Mouse (Mus musculus): ENCODE measurements around the gene Ncstn. TPM values are rescaled to one million over a fixed set of nuclear protein-coding genes. Genes with fewer than 3 reads are reported as not detected.

Gene Ncstn
- polyA plus RNA-seq, 1 experiment = 118 TPM

DNA sequence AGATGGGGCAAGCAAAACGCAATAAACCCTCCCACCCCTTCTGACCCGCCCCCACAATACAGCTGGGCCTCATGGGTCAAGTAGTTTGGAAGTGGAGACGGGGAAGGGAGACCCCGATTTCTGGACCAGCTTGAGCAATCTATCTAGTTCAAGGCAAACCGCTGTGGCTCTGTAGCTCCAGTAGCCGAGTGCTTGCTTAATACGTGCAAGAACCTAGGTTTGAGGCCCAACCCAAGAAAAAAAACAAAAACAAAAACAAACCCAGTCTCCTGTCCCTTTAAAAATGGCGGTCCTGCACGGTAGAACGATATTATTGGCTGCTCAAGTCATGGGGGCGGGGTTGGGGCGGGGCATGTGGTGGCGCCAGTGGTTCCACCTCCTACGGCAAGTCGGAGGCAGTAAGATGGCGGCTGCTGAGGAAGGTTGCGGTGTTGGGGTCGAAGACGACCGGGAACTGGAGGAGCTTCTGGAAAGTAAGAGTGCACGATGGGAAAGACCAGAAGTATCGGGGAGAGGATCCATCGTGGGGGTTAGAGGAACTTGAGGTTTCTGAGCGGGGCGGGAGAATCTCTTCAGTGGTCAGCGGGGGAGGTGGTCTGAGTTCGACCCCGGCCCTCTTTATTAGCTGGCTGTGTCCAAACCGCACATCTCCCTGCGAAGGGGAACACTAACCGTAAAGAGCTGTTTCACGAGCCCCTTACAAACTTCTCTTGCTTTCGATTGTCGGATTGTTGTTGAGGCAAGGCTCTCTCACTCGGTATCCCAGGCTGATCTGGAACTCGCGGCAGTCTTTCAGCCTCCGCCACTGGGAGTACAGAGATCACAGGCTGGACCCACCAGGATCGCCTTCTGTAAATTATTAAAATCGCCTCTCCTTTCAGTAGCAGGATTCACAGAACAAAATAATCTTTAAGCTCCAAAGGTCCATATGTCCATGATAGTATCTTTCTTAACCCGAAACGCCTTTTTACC lies 44.1 kb upstream of the Ncstn start, which contains the start of gene Pex19:
Gene Pex19 (plus strand): TSS at position 380 of the 972 bp plus-strand sequence.
- Histone ChIP-seq H3K4me1 (ENCODE audit: control insufficient read depth, insufficient read depth, insufficient read length, low read length) (no peaks in the 10 kb centered on the region; the same call in 1 of the 2 replicates), H3K36me3 (ENCODE audit: control insufficient read depth, insufficient read depth, low read length) (peaks cover 43% of the 10 kb centered on the region), H3K27me3 (ENCODE audit: control insufficient read depth, insufficient read depth, low read length) (no peaks in the 10 kb centered on the region), H3K4me3 (ENCODE audit: low read depth, low read length) (peak within 1 kb of the TSS; percentile 86), H3K27ac (ENCODE audit: insufficient read depth, low read depth, low read length) (peak within 1 kb of the TSS; percentile 91)
- under 1% methylated on average over 42 of the region's 42 CpGs for WGBS
- peak; percentile 7; the same call in 1 of the 2 replicates for TF ChIP-seq CTCF (IDR thresholded peaks at IDR 0.05; ENCODE audit: extremely low read depth, insufficient read length, insufficient replicate concordance, low read depth, low read length)
- TF ChIP-seq POLR2A (IDR thresholded peaks at IDR 0.05; ENCODE audit: low read depth, low read length) = peak; percentile 29; the same call in 1 of the 2 replicates

DNA sequence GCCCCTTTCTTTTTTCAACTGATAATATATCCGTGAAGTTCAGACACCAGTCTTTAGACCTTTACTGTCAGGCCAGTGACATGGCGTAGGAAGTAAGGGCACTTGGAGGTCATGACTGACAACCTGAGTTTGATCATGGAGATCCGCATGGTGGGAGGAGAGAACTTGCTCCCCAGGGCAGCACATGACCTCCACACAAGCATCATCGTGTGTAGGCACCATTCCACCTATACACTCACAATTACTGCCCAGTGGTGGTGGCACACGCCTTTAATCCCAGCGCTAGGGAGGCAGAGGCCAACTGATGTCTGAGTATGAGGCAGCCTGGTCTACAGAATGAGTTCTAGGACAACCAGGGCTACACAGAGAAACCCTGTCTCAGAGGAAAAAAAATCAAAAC lies 42.0 kb upstream of the Ncstn start:
- Histone ChIP-seq H3K4me1 (ENCODE audit: control insufficient read depth, insufficient read depth, insufficient read length, low read length) (no peaks in the 10 kb centered on the region; the same call in 1 of the 2 replicates), H3K4me3 (ENCODE audit: low read depth, low read length) (no peak overlapping the region), H3K36me3 (ENCODE audit: control insufficient read depth, insufficient read depth, low read length) (peaks cover 44% of the 10 kb centered on the region), H3K27ac (ENCODE audit: insufficient read depth, low read depth, low read length) (no peak overlapping the region), H3K27me3 (ENCODE audit: control insufficient read depth, insufficient read depth, low read length) (no peaks in the 10 kb centered on the region)
- WGBS = 77% methylated on average over 6 of the region's 6 CpGs
- TF ChIP-seq POLR2A (IDR thresholded peaks at IDR 0.05; ENCODE audit: low read depth, low read length) (no peak), CTCF (IDR thresholded peaks at IDR 0.05; ENCODE audit: extremely low read depth, insufficient read length, insufficient replicate concordance, low read depth, low read length) (no peak)

DNA sequence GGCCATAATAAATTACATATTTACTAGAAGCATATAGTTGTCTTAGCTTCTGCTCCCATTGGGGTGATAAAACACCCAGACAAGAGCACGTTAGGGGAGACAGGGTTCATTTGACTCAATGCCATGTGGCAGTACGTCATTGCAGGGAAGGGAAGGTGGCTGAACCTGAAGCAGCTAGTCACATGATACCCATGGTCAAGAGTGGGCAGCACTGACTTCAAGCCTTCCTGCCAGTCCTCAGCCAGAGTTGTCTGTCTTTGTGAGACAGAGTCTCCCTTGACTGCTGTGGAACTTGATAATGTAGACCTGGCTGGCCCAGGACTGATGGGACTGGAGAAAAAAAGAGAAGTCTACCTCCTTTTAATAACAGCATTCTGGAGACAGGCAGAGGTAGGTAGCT lies 40.1 kb upstream of the Ncstn start:
- Histone ChIP-seq H3K36me3 (ENCODE audit: control insufficient read depth, insufficient read depth, low read length) (peaks cover 47% of the 10 kb centered on the region), H3K4me1 (ENCODE audit: control insufficient read depth, insufficient read depth, insufficient read length, low read length) (no peaks in the 10 kb centered on the region; the same call in 1 of the 2 replicates), H3K27ac (ENCODE audit: insufficient read depth, low read depth, low read length) (no peak overlapping the region), H3K27me3 (ENCODE audit: control insufficient read depth, insufficient read depth, low read length) (no peaks in the 10 kb centered on the region), H3K4me3 (ENCODE audit: low read depth, low read length) (no peak overlapping the region)
- 64% methylated on average over 2 of the region's 2 CpGs for WGBS
- TF ChIP-seq POLR2A (IDR thresholded peaks at IDR 0.05; ENCODE audit: low read depth, low read length) (no peak), CTCF (IDR thresholded peaks at IDR 0.05; ENCODE audit: extremely low read depth, insufficient read length, insufficient replicate concordance, low read depth, low read length) (no peak)

DNA sequence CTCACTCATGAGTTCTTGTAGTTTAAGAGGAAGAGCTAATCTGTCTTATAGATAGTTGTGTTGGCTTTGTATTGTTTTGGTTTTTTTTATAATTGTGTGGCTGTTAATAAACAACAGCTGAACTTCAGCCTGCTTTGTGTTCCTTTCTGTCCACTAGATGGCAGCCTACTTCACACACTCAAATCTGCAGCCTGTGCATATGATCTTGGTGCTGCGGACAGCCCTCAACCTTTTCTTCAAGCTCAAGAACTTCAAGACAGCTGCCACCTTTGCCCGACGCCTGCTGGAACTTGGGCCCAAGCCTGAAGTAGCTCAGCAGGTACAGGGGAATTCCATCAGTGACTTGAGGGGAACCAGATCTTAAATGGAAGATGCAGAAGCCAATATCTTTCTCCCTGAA lies 37.1 kb upstream of the Ncstn start:
- TF ChIP-seq CTCF (IDR thresholded peaks at IDR 0.05; ENCODE audit: extremely low read depth, insufficient read length, insufficient replicate concordance, low read depth, low read length) (peak; percentile 62; the same call in 1 of the 2 replicates), POLR2A (IDR thresholded peaks at IDR 0.05; ENCODE audit: low read depth, low read length) (no peak)
- no peaks in the 10 kb centered on the region for H3K4me1 ChIP-seq (ENCODE audit: control insufficient read depth, insufficient read depth, insufficient read length, low read length)
- 26% methylated on average over 3 of the region's 3 CpGs for WGBS
- no peaks in the 10 kb centered on the region for H3K27me3 ChIP-seq (ENCODE audit: control insufficient read depth, insufficient read depth, low read length)
- H3K27ac ChIP-seq (ENCODE audit: insufficient read depth, low read depth, low read length) = no peak overlapping the region
- no peak overlapping the region for H3K4me3 ChIP-seq (ENCODE audit: low read depth, low read length)
- peaks cover 75% of the 10 kb centered on the region for H3K36me3 ChIP-seq (ENCODE audit: control insufficient read depth, insufficient read depth, low read length)

DNA sequence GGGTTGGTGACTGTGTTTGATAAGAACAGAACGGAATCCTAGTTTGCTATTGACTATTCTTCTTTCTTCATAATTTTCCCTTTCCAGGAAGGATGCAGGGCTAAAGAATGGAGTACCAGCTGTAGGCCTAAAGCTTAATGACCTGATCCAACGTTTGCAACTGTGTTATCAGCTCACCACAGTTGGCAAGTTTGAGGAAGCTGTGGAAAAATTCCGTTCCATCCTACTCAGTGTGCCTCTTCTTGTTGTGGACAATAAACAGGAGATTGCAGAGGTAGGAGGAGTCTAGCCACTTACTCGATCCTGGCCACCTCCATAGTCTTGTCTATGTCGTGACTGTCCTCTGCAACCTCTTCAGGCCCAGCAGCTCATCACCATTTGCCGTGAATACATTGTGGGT lies 36.5 kb upstream of the Ncstn start:
- no peak overlapping the region for H3K27ac ChIP-seq (ENCODE audit: insufficient read depth, low read depth, low read length)
- no peak for TF ChIP-seq POLR2A (IDR thresholded peaks at IDR 0.05; ENCODE audit: low read depth, low read length)
- no peak for TF ChIP-seq CTCF (IDR thresholded peaks at IDR 0.05; ENCODE audit: extremely low read depth, insufficient read length, insufficient replicate concordance, low read depth, low read length)
- 66% methylated on average over 6 of the region's 6 CpGs for WGBS
- no peaks in the 10 kb centered on the region for H3K4me1 ChIP-seq (ENCODE audit: control insufficient read depth, insufficient read depth, insufficient read length, low read length)
- H3K27me3 ChIP-seq (ENCODE audit: control insufficient read depth, insufficient read depth, low read length) = no peaks in the 10 kb centered on the region
- no peak overlapping the region for H3K4me3 ChIP-seq (ENCODE audit: low read depth, low read length)
- peaks cover 82% of the 10 kb centered on the region for H3K36me3 ChIP-seq (ENCODE audit: control insufficient read depth, insufficient read depth, low read length)

DNA sequence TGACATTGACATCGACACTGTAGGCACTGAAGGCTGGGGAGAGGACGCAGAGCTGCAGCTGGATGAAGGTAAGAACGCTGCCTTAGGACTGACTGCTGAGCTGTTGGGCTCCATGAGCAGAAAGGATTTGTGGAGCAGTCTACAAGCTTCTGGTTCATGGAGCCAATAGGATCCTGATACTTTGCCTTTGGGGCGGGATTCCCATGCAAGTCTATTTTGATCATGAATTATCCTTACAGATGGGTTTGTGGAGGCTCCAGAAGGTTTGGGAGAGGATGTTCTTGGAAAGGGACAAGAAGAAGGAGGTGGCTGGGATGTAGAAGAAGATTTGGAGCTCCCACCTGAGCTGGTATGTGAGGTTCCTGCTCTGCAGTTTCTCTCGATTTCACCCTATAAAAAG lies 34.4 kb upstream of the Ncstn start:
- no peak overlapping the region for H3K27ac ChIP-seq (ENCODE audit: insufficient read depth, low read depth, low read length)
- no peak overlapping the region for H3K4me3 ChIP-seq (ENCODE audit: low read depth, low read length)
- H3K4me1 ChIP-seq (ENCODE audit: control insufficient read depth, insufficient read depth, insufficient read length, low read length) = no peaks in the 10 kb centered on the region
- no peak for TF ChIP-seq CTCF (IDR thresholded peaks at IDR 0.05; ENCODE audit: extremely low read depth, insufficient read length, insufficient replicate concordance, low read depth, low read length)
- TF ChIP-seq POLR2A (IDR thresholded peaks at IDR 0.05; ENCODE audit: low read depth, low read length) = no peak
- 91% methylated on average over 5 of the region's 5 CpGs for WGBS
- H3K36me3 ChIP-seq (ENCODE audit: control insufficient read depth, insufficient read depth, low read length) = peaks cover 92% of the 10 kb centered on the region
- H3K27me3 ChIP-seq (ENCODE audit: control insufficient read depth, insufficient read depth, low read length) = no peaks in the 10 kb centered on the region
